Mouse (Mus musculus): ENCODE data around the gene Gdf15.

Gene Gdf15

DNA sequence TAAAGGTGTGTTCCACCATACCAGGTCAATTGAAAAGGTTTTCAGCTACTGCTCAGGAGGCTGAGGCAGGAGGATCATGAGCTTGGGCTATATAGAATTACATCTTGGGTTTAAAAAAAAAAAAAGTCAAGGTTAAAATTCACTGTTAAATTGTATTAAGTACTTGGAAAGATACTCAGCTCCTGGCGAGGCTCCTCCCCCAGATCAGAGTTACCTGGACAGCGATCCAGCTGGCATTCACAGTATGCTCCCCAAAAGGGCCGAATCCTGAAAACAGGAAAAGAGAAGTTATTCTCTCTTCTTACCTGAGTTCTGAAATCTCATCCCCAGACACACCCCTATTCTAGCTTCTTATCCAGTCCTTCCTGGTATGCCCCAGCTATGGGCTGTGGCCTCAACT lies 25.0 kb upstream of the Gdf15 start:
- no peak for DNase-seq (ENCODE audit: low spot score in 2 of 2)

DNA sequence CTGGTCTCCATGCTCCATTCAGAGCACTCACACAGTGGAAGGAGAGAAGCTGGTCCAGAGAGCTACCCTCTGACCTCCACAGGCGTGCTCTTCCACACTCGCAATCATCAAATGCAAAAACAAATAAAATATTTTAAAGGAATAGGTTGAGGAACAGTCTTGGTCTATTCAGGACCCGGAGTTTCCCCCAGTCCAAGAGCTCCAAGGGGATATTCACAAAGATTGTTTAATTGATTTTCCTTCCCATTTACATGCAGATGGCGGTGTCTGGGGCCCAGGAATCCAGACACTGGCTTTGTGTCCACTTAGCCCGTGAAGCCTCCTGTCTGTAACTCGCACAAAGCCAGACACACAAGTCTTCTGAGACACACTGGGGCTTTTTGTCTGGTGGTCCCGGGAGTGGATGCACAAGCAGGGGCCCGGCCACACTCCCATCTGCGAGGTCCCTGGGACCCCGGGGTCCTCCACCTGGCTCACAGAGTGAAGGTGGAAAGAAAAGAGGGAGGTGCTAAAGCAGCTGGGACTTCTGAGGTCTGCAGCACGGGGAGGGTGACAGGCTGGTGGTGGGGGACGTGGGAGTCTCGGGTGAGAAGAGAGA lies 24.0 kb upstream of the Gdf15 start:
- DNase-seq (ENCODE audit: low spot score in 2 of 2), result no peak

DNA sequence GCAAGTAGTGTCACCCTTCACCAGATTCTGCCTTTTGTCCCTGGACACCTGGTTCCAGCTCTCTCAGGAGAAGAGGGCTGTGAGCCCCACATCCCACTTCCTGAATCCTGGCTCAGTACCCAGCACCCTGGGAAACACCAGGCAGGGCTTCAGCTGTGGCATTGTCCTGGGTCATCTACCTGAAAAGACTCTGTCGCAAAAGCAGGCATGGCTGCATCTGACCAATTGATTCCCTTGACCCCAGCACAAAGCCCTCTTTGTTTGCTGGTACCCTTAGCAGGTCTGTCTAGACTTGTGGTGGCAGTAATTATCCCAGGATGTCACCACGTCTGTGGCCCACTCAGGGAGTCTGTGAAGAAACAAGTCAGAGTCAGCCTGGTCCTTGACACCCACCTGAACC lies 23.2 kb upstream of the Gdf15 start:
- DNase-seq (ENCODE audit: low spot score in 2 of 2), result no peak

DNA sequence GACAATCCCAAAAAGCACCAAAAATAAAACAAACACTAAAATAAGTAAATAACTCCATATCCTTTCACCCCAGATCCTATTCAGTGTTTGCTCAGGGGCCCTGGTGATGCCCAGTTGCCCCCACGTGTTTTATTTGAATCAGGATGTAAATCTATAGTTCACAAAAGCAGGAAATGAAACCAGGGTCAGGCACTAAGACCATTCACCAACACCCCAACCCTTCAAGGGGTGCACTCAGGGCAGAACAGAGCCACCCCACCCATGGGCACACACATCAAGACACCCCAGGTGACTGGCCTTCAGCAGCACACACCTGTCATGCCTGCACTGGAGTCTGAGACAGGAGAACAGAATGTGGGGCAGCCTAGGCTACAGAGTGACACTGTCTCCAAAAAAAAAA lies 21.9 kb upstream of the Gdf15 start:
- DNase-seq (ENCODE audit: low spot score in 2 of 2), result no peak

DNA sequence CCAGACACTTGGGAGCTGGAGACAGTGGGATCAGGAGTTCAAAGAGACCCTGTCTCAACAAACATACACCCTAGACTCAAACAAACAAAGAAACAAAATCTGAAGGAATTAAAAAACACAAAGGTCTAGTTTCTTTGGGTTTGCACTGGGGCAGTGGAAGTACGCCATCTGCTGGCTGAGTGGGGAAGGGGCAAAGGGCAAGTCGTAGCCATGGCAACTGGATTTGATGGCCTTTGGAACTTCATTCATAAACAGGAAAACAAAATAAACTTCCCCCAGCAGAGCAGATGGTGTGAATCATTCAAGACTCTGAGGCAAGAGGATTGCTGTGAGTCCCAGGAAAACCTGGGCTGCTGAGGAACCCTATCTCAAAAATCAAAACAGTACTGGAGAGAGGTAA lies 21.0 kb upstream of the Gdf15 start:
- DNase-seq (ENCODE audit: low spot score in 2 of 2), result no peak

DNA sequence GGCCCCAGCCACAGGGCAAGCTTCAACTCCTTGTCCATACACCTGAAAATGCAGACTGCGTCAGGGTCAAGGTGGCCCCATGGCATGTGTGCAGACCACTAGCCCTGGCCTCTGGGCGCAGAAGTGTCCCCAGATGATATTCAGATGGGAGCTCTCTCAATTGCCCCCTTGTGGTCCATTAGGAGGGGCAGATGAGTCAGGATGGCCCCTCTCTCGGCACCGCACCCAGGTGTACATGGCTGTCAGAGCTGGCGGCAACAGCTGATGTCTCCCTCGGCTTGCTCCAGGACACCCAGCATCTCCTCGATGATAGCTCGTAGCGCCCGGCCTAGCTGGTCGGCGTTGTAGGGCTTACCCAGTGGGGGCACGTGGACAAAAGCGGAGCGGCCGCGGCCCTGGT lies 18.1 kb upstream of the Gdf15 start:
- no peak for DNase-seq (ENCODE audit: low spot score in 2 of 2)

DNA sequence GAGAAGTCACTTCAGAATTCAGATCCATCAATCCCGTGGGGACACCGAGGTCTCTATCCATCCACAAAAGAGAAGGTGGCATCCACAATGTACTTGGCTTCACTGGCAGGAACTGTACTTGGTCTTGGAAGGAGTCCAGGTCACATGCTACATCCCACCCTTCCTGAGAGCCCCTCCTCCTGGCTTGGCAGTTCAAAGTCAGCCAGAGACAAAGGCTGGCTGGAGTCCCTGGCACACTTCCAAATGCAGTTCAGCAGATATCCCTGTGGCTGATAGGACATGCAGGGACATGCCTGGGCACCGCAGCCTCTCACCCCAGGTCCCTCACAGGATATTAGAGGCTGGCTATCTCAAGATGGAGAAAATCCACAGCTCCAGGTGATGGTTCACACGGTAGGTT lies 17.1 kb upstream of the Gdf15 start:
- no peak for DNase-seq (ENCODE audit: low spot score in 2 of 2)

DNA sequence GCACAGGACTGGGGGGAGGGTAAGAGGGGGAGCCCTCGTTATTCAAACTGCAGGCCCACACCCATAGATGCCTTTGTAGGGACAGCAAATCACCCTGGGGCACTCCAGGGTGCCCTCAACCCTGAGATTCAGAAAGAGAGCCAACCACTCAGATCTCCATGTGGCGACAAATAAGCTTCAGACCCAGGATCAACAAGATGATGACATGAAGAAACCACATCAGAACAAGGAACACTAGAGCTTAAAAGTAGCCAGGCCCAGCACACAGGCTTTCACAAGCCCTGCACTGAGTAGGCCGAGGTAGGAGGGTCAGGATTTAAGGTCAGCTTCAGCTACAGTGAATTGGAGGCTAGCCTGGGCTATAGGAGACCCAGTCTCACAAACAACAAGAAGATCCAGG lies 16.7 kb upstream of the Gdf15 start:
- DNase-seq (ENCODE audit: low spot score in 2 of 2), result no peak

DNA sequence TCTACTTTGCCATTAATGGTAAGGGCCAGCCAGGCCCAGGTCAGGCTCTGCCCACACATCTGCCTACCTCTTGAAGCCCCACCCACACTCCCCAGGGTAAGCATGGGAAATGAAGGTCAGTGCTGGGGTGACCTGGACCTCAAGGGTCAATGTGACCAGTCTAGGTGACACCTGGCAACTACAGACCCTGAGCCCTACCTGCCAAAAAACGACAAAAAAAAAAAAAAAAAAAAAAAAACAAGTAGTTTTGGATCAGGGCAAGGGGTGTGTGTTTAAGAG lies 15.8 kb upstream of the Gdf15 start:
- no peak for DNase-seq (ENCODE audit: low spot score in 2 of 2)

DNA sequence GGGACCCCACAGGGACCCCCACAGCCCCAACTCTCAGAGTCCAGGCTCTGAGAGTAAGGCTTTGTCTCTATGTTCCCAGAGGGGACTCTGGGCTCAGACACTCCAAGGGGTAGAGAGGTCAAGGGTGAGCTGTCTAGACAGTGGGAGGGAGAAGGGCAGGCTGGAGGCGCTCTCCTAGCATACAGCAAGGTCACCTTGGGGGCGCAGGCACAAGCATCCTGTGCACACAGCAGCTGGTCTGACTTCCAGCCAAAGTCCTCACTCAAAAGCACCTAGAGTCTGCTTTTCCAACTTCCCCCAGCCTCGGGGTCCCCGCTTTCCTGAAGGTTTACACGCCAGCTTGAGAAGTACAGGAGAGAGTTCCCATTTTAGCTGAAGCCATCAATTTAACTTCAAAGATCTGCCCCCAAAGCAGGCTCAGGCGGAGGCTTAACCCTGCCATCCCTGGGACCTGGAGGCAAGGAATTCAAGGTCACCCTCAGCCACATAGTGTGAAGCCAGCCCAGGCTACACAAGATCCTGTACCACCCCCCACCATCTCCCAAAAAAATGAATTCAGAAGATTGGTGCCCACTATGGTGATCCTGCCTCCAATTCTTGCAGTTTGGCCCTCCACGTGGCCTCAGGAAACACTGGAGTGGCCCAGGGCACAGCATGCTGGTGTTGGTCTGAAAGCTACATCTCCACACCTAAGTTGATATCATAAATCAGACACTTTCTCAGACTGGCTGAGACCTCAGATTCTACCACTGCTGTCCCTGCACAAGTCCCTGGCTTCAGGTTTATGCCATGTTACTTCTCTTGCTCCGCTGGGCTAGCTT lies 15.3 kb upstream of the Gdf15 start:
- no peak for DNase-seq (ENCODE audit: low spot score in 2 of 2)

DNA sequence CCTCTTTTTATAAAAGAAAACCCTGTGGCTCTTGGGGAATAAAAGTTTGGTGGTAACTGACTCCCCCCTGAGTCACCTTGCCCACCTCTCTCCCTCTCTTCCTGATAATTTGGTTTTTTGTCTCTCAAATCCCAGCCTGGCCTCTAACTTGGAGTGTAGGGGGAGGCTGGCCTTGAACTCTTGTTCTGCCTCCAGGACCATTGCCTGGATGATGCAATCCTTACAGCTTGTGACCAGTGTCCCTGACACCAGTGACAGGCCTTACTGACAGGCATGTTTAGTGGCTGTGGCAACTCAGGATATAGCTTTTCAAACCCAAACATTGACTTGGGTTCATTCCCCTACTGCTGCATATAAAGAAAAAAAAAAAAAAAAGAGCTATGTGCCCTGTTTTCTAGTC lies 14.5 kb upstream of the Gdf15 start:
- DNase-seq (ENCODE audit: low spot score in 2 of 2), result no peak

DNA sequence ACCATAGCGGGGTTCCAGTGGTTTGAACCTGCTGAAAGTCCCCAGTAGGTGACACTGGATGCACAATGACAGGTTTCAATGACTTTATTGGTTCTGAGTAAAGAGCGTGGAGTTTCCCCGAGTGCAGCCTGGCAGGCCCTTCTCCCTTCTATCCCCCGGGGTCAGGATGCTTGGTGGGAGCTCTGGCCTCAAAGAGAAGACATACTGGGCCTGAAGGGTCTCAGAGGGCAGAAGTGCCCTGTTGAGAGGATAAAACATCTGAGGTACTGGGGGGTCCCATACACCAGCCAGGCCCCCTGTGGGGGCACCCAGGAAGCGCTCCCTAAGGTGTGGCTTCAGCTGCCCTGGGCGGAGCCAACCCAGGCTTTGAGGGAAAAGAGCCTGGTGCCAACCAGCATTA lies 14.1 kb upstream of the Gdf15 start:
- DNase-seq (ENCODE audit: low spot score in 2 of 2), result no peak

DNA sequence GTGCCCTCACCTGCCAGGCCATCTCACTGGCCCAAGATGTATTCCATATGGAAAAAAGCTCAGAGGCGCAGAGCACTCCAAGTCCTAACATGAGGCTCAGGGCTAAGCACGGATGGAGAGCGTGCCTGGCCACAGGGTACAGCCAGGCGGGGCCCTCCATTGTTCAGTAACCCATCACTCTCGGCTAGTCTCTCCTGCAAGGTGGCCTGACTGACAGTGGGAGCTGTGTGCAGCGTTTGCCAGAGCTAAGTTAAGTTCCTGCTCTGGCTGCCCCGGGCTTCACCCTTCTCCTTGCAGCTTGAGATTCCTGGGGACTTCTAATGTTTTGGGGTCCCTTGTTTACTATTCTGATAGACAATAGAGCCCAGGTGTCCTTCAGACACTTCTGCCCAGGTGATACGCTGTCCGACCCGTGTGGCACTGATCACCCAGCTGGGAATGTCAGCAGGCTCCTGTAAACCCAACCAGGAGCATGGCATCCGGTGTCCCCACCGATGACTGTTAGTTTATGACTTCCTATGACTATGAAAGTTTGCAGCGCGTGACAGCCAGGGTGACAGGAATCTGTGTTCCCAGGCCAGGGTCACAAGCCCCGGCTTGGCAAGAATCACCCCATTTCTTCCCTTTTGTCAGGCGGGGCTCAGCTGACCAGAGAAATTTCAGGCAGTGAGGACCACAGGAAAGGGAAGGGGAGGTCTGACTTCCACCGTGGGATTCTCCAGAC lies 13.4 kb upstream of the Gdf15 start:
- no peak for DNase-seq (ENCODE audit: low spot score in 2 of 2)

DNA sequence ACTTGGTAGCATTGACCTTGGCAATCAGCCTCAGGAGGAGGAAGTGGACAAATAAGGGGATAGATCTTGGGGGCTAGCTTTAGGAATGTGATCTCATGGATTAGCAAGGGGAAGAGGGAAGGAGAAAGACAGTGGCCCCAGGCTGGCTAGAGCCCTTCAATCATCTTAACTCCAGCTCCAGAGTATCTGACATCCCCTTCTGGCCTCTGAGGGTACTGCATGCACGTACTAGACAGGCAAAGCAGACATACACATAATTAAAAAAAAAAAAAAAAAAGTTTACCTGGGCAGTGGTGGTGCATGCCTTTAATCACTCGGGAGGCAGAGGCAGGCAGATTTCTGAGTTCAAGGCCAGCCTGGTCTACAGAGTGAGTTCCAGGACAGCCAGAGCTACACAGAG lies 11.8 kb upstream of the Gdf15 start:
- no peak for DNase-seq (ENCODE audit: low spot score in 2 of 2)

DNA sequence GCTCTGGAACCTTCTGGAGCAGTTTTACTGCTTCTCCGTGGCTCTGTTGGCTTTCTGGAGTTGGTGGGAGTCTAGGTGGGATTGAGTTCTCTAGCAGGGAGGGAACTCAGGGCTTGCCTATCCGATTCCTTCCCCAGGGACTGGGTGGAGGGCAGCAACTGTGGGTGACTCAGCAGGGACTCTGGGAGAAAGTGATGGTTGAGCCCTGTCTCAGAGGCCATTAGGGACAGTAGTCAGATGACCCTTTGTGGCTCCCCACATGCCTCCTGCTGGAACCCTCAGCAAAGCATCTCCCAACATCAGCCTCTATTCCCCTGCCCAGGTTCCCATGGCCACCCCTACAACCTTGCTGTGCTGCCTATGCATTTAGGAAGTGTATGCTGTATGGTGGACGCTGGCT lies 10.8 kb upstream of the Gdf15 start:
- no peak for DNase-seq (ENCODE audit: low spot score in 2 of 2)

DNA sequence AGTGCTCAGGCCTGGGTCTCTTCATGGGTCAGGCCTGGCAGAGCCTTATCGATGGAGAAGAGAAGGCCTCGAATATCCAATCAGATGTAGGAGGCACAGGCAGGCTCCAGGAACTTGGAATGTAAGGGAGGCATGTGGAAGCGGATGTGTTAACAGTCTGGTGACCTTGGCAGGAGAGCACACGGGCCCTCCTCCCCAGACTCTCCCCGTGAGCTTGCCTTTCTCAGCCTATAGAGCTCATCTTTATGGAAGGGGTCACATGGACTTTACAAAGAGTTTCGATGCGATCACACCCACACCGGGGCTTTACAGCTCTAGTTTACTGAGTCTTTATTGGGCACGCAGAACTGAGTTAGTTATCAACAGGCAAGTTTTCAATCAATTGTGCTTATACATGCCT lies 6.5 kb upstream of the Gdf15 start:
- no peak for DNase-seq (ENCODE audit: low spot score in 2 of 2)

DNA sequence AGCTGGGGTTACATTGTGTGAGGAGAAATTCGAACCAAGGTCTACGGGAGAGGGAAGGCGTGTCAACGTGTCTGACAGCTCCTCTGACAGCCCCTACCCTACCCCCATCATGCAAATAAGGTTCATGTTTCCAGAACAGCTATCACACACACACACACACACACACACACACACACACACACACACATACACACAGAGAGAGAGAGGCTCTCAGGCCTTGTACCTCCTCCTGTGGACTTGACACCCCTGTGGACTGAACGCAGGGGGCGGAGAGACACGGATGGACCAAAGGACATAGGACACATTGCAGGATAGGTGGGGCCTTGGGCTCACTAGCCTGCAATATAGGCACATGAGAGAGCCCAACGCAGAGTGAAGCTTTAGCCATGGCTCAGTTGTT lies 4.6 kb upstream of the Gdf15 start:
- no peak for DNase-seq (ENCODE audit: low spot score in 2 of 2)

DNA sequence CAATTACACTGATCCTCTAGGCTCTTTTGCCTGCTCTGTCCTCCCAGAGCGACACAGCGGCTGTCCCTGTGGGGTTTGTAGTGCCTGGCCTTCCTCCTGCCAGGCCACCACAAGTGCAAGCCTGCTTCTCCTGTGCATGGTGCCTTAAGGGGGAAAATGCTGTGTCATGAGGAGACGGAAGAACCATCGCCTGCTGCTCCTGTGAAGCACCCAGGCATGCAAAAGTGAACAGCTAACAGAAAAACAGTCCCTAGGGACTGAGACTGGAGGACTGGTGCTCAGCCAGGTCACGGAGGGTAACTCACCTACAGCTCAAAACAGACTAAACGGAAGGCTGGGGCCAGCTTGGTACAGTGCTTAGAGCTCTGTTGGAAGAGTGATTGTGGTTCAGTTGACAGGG lies 3.3 kb upstream of the Gdf15 start:
- DNase-seq (ENCODE audit: low spot score in 2 of 2), result no peak

DNA sequence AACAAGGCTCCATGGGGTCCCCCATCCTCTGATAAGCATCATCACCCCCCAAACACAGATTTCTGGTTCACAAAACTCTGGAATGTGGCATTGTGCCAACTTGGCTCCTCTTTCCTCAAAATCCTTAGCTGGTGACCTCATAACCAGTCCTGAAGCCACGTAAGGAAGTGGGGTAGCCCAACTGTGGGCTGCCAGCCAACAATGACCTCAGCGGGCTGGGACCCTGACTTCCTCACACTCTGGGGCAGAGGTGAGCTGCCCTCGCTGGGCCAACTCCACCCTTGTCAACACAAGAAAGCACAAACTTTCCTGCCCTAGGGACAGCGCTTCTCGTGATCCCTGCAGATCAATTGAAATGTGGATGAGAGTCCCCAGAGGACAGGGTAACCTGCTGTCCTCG lies 1.8 kb upstream of the Gdf15 start:
- DNase-seq (ENCODE audit: low spot score in 2 of 2), result no peak

DNA sequence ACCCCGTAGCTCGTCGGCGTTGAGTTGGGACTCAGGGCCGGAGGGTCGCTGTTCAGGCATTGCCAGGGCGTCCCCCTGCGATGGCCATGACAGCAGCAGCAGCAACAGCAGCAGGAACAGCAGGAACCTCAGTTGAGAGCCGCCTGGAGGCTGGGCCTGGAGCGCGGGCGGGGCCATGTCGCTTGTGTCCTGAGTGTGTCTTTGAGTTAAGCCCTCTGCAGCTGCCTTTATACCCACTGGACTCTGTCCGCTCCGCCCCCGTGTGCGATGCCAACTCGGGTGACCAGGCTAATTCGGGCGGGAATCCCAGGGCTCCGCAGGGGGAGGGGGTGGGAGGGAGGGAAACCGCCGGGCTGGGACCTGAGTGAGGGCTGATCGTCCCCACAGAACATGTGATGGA lies 820 bp downstream of the Gdf15 start:
- no peak for DNase-seq (ENCODE audit: low spot score in 2 of 2)

DNA sequence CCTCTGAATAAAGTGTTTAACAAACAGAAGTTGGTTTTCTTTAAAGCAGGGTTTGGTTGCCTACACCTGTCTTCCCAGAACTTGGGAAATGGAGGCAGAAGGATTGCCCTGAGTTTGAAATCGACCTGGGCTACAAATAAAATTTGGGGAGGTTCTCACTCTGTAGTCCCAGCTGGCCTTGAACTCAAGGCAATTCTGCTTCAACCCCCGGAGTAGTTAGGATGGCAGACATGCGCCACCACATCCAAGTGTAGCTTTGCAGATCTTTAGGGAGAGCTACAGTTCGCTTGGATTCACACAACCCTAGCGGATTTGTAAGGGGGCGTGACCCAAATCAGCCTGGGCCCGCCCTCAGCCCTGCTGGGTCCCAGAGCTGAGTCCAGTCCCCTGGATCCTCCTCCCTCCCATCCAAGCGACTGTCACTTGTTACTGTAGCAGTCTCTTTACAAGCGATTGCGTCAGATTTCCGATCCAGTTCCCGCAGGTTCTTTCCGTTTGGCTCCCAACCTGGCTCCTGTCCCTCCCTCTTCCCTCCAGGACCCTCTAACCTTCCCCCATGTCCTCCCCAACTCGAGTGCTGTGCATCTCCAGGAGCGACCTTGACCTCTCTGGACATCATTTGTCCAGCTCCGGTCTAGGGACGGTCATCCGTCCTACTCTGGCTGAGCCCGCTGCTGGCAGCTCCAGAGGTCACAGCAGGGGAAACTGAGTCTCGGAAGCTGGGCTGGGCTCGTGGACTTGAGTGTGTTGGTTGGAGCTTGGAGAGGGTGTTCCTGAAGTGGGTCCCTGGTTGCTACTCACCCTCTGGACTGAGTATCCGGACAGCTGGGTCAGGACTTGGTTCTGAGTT lies 1.5 kb downstream of the Gdf15 start:
- no peak for DNase-seq (ENCODE audit: low spot score in 2 of 2)

Measured in frontal cortex, postnatal 14 days (tissue).